Mouse (Mus musculus) heart, embryonic 13.5 days (tissue): ENCODE data around the gene Flot1. TPM values are rescaled to one million over a fixed set of nuclear protein-coding genes. Genes with fewer than 3 reads are reported as not detected.

Source experiments
- ATAC-seq: fragments of 200-750 bp; cut with Nextera tagmentation; 2 replicates; pipeline ENCODE4 v1.8.0; 2017; ENCODE audit warnings: moderate TSS enrichment; ENCODE audit not compliant: insufficient number of reproducible peaks, low FRiP score, low TSS enrichment; ENCODE audit errors: extremely low read depth
- H3K27ac ChIP-seq: fragments of 300-500 bp; sonication (generic); replicated peaks from 2 replicates; pipeline ENCODE4 v1.5.1; 2015; ENCODE audit warnings: moderate library complexity, mild to moderate bottlenecking, inconsistent platforms
- H3K27me3 ChIP-seq: fragments of 300-500 bp; sonication (generic); replicated peaks from 2 replicates; pipeline ENCODE4 v1.6.1; 2015; ENCODE audit warnings: mild to moderate bottlenecking, inconsistent platforms
- H3K36me3 ChIP-seq: fragments of 300-500 bp; sonication (generic); 2 replicates; pipeline ENCODE4 v1.6.1; 2015; ENCODE audit warnings: mild to moderate bottlenecking, inconsistent platforms
- H3K4me1 ChIP-seq: fragments of 300-500 bp; sonication (generic); 2 replicates; pipeline ENCODE4 v1.6.1; 2015; ENCODE audit warnings: inconsistent platforms
- H3K4me2 ChIP-seq: fragments of 300-500 bp; sonication (generic); 2 replicates; pipeline ENCODE4 v1.6.1; 2015; ENCODE audit warnings: inconsistent platforms, mild to moderate bottlenecking, moderate library complexity
- H3K4me3 ChIP-seq: fragments of 300-500 bp; sonication (generic); 2 replicates; pipeline ENCODE4 v1.5.1; 2015; ENCODE audit warnings: moderate library complexity, mild to moderate bottlenecking, inconsistent platforms
- H3K9ac ChIP-seq: fragments of 300-500 bp; sonication (generic); 2 replicates; pipeline ENCODE4 v1.6.1; 2015; ENCODE audit warnings: inconsistent platforms, mild to moderate bottlenecking, moderate library complexity
- H3K9me3 ChIP-seq: fragments of 300-500 bp; sonication (generic); 2 replicates; pipeline ENCODE4 v1.6.1; 2016; ENCODE audit warnings: inconsistent platforms
- WGBS: fragments of 180-500 bp; shearing (Covaris S2); methylation state at CpG from one replicate; pipeline ENCODE4 v1.1.7; 2015; ENCODE audit warnings: mixed read lengths; 5-methylcytosine and 5-hydroxymethylcytosine counted together
- microRNA-seq: library from miRNA; unstranded; fragments of <30 nt; microRNA quantifications from one replicate; pipeline ENCODE4, GENCODE M21; 2016
- polyA plus RNA-seq: library from polyadenylated mRNA; unstranded; fragments of >200 nt; fragmentation: Nextera tagmentation; extraction: Ambion mirVana; gene quantifications from 2 replicates; pipeline ENCODE4 v1.2.1, GENCODE M21; 2015

The Flot1 gene
- polyA plus RNA-seq, 1 experiment from 2014 or later: 81.1 TPM

DNA sequence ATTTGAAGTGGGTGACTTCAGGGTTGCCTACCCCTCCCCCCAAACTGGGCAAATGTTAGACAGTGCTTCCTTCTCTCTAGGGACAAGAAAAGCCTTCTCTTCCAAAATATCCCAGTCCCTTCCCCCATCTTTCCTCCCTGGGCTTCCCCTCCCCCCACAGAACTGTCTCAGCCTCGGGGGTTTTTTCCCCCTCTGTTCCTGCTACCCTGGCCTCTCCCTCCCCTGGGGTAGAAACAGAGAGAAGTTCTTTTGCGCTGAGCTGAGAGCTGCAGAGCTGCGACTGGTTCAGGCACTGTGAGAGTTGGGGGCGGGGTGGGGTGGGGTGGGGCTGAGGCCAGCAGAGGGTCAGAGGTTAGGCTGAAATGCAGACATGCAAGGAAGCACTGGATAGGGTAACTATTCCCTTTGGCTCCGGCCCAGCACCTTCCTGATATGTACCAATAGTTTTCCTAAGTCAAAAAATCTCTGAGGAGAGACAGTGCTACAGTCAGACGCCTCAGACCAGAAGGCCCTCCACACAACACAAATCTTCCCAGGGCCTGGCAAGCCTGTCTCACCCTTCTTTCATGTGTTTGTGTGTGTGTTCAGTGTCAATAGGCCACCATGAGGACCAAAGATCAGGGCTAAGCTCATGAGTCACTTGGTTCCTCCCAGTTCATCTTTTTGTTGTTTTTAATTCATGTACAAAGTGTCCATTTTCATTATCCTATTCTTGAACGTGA lies 46.5 kb downstream of the Flot1 start:
- ATAC-seq: no peak
- peak overlapping the region; percentile 96 for H3K4me2 ChIP-seq
- H3K9me3 ChIP-seq: no peaks in the 10 kb centered on the region
- peak overlapping the region; percentile 68 for H3K4me3 ChIP-seq
- peak overlapping the region; percentile 97 for H3K27ac ChIP-seq
- H3K27me3 ChIP-seq: no peaks in the 10 kb centered on the region
- WGBS: 4% methylated on average over 7 of the region's 7 CpGs
- peak overlapping the region; percentile 91 for H3K9ac ChIP-seq
- peaks cover 78% of the 10 kb centered on the region for H3K4me1 ChIP-seq
- peaks cover 39% of the 10 kb centered on the region for H3K36me3 ChIP-seq

DNA sequence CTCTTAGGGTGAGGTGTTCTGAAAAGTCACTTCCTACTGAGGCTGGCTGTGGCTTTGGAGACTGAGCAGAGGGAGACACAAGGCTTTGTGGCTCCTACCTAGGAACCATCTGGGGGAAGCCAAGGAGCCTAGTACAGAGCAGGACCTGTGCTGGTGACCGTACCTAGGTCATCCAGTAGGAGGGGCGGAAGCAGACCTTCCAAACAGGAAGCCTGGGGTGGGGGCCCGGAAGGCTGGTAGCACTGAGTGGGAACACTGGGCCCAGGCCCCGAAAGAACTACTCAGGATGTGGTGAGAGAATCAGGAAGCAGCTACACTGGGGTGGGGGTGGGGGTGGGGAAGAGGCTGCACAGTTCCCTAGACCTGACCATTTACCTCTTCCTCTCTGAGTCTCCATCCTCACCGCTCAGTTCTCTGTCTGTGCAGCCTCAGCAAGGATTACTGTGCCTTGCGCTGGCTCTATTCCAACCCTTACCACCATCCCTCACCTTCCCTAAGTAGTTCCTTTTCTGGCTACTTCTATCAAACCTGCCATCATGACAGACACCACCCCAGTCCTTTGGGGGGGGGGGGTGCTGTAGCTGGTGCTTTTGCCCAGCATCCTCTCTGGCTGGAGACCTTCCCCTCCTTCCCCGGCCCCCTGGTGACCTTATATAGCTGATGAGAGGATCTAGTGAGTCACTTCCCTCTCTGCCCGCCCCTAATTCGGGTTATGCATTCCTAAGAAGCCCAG lies 47.3 kb downstream of the Flot1 start:
- peaks cover 70% of the 10 kb centered on the region for H3K4me1 ChIP-seq
- H3K9me3 ChIP-seq: no peaks in the 10 kb centered on the region
- peak overlapping the region; percentile 91 for H3K9ac ChIP-seq
- ATAC-seq: no peak; the same call in 1 of the 2 replicates
- 28% methylated on average over 9 of the region's 9 CpGs for WGBS
- peak overlapping the region; percentile 96 for H3K4me2 ChIP-seq
- H3K36me3 ChIP-seq: peaks cover 47% of the 10 kb centered on the region
- no peaks in the 10 kb centered on the region for H3K27me3 ChIP-seq
- peak overlapping the region; percentile 68 for H3K4me3 ChIP-seq
- peak overlapping the region; percentile 97 for H3K27ac ChIP-seq

DNA sequence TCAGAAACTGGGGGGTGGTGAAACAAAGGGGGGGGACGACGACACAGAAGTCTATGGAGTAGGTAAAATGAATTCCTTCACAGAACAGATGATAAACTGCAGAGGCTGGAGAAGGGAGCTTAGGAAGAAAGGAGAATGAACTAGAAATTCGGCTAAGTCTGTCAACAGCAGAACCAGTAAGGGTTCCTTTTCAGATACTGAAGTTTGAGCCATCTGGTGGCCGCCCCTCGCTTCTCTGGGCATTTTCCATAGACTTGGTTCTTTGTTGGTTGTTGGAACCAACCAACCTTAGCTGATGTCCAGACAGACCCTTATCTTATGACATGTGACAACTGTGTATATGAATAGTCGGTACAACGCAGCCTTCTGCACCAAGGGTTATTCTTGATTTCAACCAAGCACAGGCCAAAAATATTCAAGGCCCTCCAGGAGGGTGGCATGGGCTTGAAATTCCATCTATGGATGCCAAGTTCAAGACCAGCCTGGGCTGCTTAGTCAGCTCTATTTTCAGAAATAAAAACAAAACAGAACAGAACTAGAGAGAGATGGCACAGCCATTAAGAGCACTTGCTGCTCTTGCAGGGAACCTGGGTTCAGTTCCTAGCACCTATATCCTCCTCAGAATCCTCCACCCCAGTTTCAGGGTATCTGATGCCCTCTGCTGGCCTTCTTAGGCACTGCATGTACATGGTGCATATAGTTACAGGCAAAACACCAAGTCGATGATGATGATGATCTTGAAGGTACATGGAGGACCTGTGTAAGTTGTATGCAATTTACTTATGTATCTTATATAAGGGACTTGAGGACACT lies 48.1 kb downstream of the Flot1 start:
- Histone ChIP-seq H3K4me1 (peaks cover 70% of the 10 kb centered on the region), H3K36me3 (peaks cover 53% of the 10 kb centered on the region), H3K27ac (peak overlapping the region; percentile 97), H3K27me3 (no peaks in the 10 kb centered on the region), H3K9me3 (no peaks in the 10 kb centered on the region), H3K4me3 (peak overlapping the region; percentile 68), H3K4me2 (peak overlapping the region; percentile 96), H3K9ac (peak overlapping the region; percentile 91)
- 53% methylated on average over 8 of the region's 8 CpGs for WGBS
- ATAC-seq: no peak

DNA sequence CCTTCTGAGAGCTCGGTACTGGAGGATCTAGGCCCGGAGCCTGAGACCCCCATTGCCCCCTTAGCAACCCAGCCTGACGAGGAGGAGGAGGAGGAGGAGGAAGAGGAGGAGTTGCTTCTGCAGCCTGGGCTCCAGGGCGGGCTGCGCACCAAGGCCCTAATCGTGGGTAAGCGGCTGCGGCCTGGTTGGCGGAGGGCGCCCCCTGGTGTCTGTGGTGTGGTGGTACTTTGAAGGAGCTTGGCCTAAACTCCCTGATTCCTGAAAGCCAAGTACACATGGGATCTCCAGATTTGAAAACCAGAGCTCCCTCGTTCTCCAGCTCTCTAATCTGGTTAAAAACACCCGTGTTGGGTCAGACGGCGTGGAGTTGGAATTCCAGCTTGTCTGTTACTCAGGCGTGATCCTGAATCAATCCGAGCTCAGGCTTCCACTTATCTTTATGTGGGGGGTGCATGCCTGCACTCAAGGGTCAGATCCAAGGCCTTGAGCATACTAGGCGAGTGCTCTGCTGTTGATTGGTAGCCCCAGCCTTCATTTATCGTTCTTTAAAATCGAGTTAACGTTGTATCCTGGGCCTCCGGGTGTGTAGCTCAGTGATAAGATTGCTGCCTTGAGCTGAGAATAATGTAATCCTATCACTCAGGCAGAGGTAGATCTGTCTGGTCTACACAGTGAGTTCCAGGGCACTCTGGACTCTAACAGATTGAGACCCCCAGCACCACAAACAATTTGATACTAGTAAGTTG lies 50.9 kb downstream of the Flot1 start:
- Histone ChIP-seq H3K27ac (peak overlapping the region; percentile 20; the same call in 1 of the 2 replicates), H3K36me3 (peaks cover 58% of the 10 kb centered on the region), H3K9me3 (no peaks in the 10 kb centered on the region), H3K9ac (peak overlapping the region; percentile 68), H3K4me1 (peaks cover 49% of the 10 kb centered on the region), H3K4me2 (peak overlapping the region; percentile 40), H3K27me3 (no peaks in the 10 kb centered on the region), H3K4me3 (peak overlapping the region; percentile 24; the same call in 1 of the 2 replicates)
- no peak; the same call in 1 of the 2 replicates for ATAC-seq
- WGBS: 23% methylated on average over 21 of the region's 21 CpGs

DNA sequence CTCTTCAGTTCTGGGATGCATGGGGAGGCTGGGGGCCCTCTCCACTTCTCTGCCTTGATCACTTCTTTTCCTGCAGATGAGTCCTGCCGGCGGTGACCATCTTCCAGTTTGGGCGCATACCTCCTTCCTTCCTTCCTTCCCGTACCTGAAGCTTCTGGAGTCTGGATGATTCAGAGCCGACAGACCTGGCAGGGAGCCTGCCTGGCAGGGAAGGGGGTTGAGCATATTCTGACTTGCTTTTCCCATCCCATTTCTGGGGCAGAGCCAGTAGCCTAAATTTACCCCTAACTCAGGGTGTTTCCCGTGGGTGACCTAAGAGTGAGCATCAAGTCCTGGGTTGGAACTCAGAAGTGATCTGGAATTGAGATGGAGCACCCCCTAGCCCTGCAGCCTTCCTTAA lies 51.7 kb downstream of the Flot1 start:
- Histone ChIP-seq H3K36me3 (peaks cover 58% of the 10 kb centered on the region), H3K4me3 (no peak overlapping the region), H3K9me3 (no peaks in the 10 kb centered on the region), H3K4me1 (peaks cover 42% of the 10 kb centered on the region), H3K4me2 (no peak overlapping the region), H3K27ac (no peak overlapping the region), H3K27me3 (no peaks in the 10 kb centered on the region), H3K9ac (0 out of 2 replicates have a peak overlapping the region, but pooled peaks have one; percentile 0)
- WGBS: 84% methylated on average over 6 of the region's 6 CpGs
- ATAC-seq: no peak

DNA sequence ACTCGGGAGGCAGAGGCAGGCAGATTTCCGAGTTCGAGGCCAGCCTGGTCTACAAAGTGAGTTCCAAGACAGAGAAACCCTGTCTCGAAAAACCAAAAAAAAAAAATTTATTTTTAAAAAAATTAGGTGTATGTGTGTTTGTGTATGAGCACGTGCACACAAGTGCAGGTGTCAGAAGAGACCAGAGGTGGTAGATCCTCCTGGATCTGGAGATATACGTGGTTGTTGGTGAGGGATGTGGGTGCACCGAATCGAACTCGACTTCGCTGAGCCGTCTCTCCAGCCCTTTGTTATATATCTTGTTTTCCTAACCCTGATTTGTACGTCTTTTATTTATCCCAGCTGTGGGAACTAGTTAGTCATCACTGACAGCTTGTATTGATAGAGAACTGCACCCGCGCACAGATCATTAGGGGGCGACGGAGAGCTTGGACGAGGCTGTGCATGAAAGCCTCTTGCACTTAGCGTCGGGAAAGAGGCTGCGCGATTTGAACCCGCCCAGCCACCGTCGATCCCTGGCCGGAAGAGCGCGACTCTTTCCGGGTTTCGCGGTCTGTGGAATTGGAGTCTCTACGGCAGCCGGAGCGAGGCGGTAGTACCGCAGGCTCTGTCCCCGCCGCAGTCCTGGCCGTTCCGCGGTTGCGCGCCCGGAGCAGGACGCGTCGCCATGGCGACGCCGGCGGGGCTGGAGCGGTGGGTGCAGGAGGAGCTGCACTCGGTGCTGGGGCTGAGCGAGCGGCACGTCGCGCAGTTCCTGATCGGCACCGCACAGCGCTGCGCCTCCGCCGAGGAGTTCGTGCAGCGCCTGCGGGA lies 56.4 kb downstream of the Flot1 start, which contains the start of gene Dhx16:
TSS of gene Dhx16 (plus strand) at position 575 of the 813 bp plus-strand sequence.
- Histone ChIP-seq H3K27ac (peak within 1 kb of the TSS; percentile 70), H3K4me1 (peaks cover 11% of the 10 kb centered on the region), H3K36me3 (peaks cover 57% of the 10 kb centered on the region), H3K9me3 (no peaks in the 10 kb centered on the region), H3K9ac (peak within 1 kb of the TSS; percentile 94), H3K4me3 (peak within 1 kb of the TSS; percentile 99), H3K27me3 (no peaks in the 10 kb centered on the region), H3K4me2 (peak within 1 kb of the TSS; percentile 92)
- ATAC-seq: peak; percentile 83
- WGBS: 5% methylated on average over 66 of the region's 66 CpGs

Small RNAs within 50 kb of the gene (microRNA-seq; reads per million reads assigned to microRNA genes)
- gene Gm28033: 2.0 reads per million, percentile 3 among the genes with 10 or more reads in this experiment

Other genes starting within 250 kb of the Flot1 start
- 1.5 and 1.8 TPM in 2 replicates for gene Sfta2, start 221.7 kb upstream of the Flot1 start, polyA plus RNA-seq
- gene Gm9573, start 196.6 kb upstream of the Flot1 start, polyA plus RNA-seq: not detected in 2 replicates
- gene Mucl3, start 179.5 kb upstream of the Flot1 start, polyA plus RNA-seq: 0.36 and 0.39 TPM in 2 replicates
- 12.2 and 13.5 TPM in 2 replicates for gene Vars2, start 155.6 kb upstream of the Flot1 start, polyA plus RNA-seq
- 25.7 and 27.7 TPM in 2 replicates for gene Gtf2h4, start 149.5 kb upstream of the Flot1 start, polyA plus RNA-seq
- 122 and 130 TPM in 2 replicates for gene Ddr1, start 118.6 kb upstream of the Flot1 start, polyA plus RNA-seq
- gene Ier3, start 1.5 kb upstream of the Flot1 start, polyA plus RNA-seq: 41.7 and 49.9 TPM in 2 replicates
- gene Tubb5, start 15.1 kb downstream of the Flot1 start, polyA plus RNA-seq: 741 and 743 TPM in 2 replicates
- 17.7 and 18.4 TPM in 2 replicates for gene Mdc1, start 18.3 kb downstream of the Flot1 start, polyA plus RNA-seq
- gene Nrm, start 38.1 kb downstream of the Flot1 start, polyA plus RNA-seq: 43.5 and 50.5 TPM in 2 replicates
- gene Ppp1r18, start 42.4 kb downstream of the Flot1 start, polyA plus RNA-seq: 19.8 and 21.0 TPM in 2 replicates
- gene Dhx16, start 56.6 kb downstream of the Flot1 start, polyA plus RNA-seq: 22.8 and 27.7 TPM in 2 replicates
- 25.2 and 31.3 TPM in 2 replicates for gene 2310061I04Rik, start 74.2 kb downstream of the Flot1 start, polyA plus RNA-seq
- 53.8 and 55.3 TPM in 2 replicates for gene Atat1, start 86.8 kb downstream of the Flot1 start, polyA plus RNA-seq
- 67.8 and 75.9 TPM in 2 replicates for gene Mrps18b, start 93.2 kb downstream of the Flot1 start, polyA plus RNA-seq
- gene Ppp1r10, start 93.2 kb downstream of the Flot1 start, polyA plus RNA-seq: 24.6 and 26.3 TPM in 2 replicates
- 64.6 and 67.6 TPM in 2 replicates for gene Abcf1, start 146.5 kb downstream of the Flot1 start, polyA plus RNA-seq
- gene Gnl1, start 156.6 kb downstream of the Flot1 start, polyA plus RNA-seq: 38.9 and 40.3 TPM in 2 replicates
- 17.6 and 18.1 TPM in 2 replicates for gene Prr3, start 157.0 kb downstream of the Flot1 start, polyA plus RNA-seq
- gene H2-T24, start 197.3 kb downstream of the Flot1 start, polyA plus RNA-seq: 2.4 and 2.8 TPM in 2 replicates
- gene H2-T23, start 209.6 kb downstream of the Flot1 start, polyA plus RNA-seq: 4.8 and 5.0 TPM in 2 replicates
- gene H2-T22, start 219.5 kb downstream of the Flot1 start, polyA plus RNA-seq: 6.9 and 7.5 TPM in 2 replicates
- gene Gm6034, start 219.7 kb downstream of the Flot1 start, polyA plus RNA-seq: not detected in 2 replicates
- gene Gm11127, start 235.1 kb downstream of the Flot1 start, polyA plus RNA-seq: not detected in 2 replicates